Mouse (Mus musculus): ENCODE results near the gene Gm7714.
"Not testable (repeated sequence)": the region's sequence is repeated elsewhere in the genome, so short reads cannot be mapped to it uniquely, and the experiment has no call there.

Gene Gm7714

GRCm38 (mm10) chr5:88268619-88269018, at the start of gene Gm7714:
TSS of gene Gm7714 (plus strand) at chr5:88268919.
- DNase-seq, result no peak

GRCm38 (mm10) chr5:88256475-88256874, 12.2 kb upstream of the Gm7714 start:
- no peak for DNase-seq

- DNase-seq, result not testable (repeated sequence)
Observed at GRCm38 (mm10) chr5:88311307-88311706, 42.6 kb downstream of the Gm7714 start.

GRCm38 (mm10) chr5:88317012-88317411, 48.3 kb downstream of the Gm7714 start, which contains the start of gene Prol1:
TSS of gene Prol1 (plus strand) at chr5:88317312.
- no peak for DNase-seq
